Mouse (Mus musculus) embryo, embryonic 11 days (tissue): Measurements from ENCODE around the gene Haus2.

Source experiments
- DNase-seq: peaks from one replicate; pipeline ENCODE4 v3.0.0-alpha.2; 2015

Gene Haus2

DNA sequence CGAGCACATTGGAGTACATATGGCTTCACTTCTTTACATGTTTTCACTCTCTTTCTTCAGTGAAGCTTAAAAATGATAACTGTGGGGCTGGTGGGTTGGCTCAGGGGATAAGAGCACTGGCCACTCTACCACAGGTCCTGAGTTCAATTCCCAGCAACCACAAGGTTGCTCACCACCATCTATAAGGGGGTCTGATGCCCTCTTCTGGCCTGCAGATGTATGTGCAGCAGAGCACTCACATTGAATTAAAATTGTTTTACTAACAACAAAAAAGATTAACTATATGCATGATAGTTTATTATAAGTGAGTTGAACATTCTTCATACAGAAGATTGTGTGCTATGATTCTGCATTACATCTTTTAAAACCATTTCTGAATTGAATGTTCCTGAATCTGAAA lies 10.4 kb downstream of the Haus2 start:
- DNase-seq, result no peak

DNA sequence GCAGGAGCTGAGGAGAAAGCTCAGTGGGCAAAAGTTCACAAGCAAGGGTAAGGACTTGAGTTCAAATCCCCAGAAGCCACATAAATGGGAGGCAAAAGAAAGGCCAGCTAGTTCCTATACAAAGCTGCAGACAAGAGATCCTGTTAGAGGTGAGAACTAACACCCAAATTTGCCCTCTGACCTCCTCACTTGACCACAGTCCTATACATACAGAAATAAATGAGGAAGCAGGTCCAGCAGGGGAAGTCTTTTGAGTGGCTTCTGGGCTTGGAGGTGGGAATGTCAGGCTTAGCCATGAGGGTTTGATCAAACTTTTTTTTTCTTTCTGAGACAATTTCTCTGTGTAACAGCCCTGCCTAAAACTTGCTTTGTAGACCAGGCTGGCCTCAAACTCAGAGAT lies 13.7 kb downstream of the Haus2 start:
- DNase-seq, result no peak

DNA sequence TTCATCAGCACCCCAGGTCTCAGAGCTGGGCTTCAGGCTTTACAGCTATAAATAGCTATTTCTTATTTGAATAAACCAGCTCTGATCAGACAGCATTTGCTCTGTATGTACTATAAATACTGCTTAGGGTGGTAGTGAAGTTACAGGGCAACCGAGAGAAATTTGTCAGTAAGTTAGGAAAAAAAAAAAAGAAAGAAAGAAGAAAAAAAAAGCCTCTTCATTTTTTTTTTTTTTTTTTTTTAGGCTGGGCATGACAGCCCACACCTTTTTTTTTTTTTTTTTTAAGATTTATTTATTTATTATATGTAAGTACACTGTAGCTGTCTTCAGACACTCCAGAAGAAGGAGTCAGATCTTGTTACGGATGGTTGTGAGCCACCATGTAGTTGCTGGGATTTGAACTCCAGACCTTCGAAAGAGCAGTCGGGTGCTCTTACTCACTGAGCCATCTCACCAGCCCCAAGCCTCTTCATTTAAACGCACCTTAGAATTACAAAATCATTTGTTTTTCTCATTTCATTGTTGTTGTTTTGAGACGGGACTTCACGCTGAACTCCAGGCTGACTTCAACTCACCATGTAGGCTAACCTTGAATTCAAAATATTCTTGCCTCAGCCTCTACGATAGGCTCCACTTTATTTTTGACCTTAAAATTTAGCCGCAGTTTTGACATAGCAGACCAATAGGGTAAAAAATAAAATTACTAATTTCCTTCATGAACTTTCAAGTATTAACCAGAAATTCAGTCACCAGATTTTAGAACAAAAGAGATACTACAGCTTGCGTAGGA lies 19.1 kb downstream of the Haus2 start:
- DNase-seq, result no peak

DNA sequence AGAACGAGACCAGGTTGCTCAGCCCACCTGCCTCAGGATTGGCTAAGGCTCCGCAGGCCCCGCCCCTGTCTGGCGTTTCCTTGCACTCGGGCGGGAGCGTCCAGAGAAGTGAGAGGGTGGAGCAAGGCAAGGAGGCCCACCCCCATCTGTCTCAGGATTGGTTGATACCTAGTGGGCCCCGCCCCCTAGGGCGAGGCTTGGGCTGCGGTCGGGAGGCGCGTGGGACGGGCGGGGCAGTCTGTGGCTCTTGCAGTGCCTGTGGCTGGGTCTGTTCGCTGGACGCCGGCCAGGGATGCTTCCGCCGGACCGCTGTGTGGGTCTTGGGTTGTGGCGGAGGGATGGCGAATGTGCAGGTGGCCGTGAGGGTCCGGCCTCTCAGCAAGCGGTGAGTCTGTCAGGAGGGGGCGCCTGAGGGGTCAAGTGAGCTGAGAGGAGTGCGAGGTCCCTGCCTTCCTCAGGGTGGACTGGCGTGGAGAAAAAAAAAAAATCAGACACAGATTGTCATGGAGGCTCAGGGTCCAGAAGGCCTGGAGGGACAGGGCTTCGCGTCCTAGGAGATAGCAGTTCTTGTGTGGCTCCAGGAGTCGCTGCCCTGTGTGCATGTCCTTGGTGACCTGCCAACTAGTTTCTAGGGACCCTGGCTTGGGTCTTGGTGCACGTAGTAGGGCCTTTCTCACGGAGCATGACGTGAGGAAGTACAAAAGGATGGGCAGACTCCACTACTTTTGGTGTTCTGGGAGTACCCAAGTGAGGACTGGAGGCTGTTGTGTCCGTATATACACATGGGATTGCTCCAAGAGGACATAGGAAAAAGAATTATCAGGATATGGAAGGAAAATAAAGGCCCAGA lies 19.9 kb downstream of the Haus2 start, which contains the start of gene Stard9:
TSS of gene Stard9 (plus strand) at position 236 of the 850 bp plus-strand sequence.
- peak; percentile 100 for DNase-seq

DNA sequence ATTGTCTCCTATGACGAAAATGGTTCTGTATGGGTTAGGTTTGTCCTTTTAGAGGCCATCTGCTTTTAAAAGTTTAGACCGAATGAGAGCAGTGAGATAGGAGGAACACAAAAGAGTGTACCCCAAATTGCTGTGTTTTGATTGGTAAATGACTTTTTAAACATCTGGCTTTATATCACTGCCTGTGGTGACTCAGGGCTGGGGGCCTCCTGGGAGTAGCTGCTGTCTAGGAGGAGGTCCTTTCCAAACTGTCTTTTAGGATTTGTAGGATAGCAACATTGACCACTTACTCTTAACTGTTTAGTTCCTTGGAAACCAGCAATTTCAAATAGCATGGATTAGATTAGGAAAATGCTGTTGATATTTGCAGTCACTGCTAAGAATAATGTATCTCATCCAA lies 21.1 kb downstream of the Haus2 start:
- no peak for DNase-seq

DNA sequence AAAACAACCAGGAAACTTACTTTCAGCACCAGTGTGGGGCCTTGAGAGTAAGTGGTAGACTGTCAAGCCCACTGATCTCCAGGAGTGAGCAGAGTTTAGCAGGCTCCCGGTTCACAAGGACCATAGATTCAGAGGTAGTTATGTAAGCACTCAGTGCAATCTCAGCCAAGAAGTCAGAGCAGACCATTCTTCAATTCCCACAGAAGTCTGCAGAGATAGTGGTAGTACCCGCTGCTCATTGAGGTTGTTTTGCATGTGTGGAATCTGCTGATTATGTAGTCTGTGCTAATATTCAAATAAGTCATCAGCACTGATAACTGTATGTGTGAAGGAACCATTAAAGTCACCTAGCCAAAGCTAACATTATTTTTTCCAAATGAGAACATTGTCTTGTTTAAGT lies 21.5 kb downstream of the Haus2 start:
- DNase-seq, result no peak

DNA sequence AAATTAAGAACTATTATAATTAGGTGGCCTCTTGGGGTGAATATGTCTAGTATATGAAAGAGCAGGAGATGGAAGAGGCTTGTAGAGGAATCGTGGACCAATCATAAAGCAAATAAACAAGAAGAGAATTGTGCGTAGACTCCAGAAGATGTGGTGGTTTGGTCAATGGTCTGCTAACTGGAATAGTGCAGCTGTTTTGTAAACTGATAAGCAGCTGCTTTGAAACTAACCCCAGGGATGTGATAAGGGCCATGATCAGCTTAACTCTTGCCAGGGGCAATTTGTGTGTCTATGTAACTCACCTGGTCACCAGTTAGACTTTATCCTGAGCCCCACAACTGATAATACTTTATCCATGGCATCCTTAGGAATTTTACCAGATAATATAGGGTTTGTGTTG lies 22.3 kb downstream of the Haus2 start:
- no peak for DNase-seq

DNA sequence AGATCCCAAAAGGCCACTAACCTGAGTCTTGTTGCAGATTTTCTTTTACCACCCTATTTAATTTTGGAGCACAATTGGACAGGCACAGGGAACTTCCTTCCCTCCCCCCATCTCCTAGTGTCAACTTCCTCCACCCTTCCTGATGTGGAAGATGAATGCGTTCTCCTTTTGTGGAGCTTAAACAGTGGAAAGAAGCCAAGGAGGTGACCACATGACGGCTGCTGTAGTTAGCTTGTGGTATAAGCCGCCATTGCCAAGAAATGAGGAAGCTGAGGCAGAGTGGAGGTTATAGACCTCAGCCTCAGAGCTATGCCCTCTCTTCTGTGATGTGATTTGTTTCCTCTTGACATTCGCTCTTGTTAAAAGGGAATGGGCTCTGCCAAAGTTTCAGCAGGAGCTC lies 22.8 kb downstream of the Haus2 start:
- DNase-seq, result no peak

DNA sequence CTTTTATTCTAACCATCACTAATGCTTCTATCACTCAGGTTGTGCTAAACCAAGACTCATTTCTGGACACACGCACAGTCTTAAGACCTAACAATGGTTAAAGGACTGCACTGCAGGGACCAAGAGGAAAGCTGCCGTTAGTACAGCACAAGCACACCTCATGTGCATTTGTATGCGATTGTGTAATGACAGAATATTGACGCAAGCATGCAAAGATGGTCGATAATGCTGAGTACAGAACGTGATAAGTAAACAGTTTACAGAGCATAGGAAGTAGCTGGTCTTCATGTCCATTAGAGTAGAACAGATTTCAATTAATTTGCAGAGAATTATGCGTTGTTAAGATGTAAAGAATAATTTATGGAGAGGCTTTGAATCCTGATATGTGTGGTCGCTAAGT lies 31.7 kb downstream of the Haus2 start:
- DNase-seq, result no peak

DNA sequence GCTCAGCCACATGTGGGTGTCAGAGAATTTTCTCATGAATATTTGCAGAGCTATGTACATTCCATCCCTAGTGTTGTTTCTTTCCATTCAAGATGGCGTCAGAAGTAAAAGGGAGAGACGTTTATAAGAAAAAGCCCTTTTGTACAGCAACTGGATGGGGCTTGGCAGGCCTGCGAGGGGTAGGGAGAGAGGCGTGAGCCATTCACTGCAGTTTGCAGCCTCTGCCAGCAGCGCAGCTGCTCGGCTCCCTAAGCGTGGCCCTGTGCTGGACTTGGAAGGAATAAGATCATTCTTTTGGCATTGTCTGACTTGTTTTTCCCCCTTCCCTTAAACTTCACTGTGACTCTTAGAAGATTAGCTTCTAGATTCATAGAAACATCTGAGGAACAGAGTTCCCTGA lies 34.7 kb downstream of the Haus2 start:
- DNase-seq, result no peak

DNA sequence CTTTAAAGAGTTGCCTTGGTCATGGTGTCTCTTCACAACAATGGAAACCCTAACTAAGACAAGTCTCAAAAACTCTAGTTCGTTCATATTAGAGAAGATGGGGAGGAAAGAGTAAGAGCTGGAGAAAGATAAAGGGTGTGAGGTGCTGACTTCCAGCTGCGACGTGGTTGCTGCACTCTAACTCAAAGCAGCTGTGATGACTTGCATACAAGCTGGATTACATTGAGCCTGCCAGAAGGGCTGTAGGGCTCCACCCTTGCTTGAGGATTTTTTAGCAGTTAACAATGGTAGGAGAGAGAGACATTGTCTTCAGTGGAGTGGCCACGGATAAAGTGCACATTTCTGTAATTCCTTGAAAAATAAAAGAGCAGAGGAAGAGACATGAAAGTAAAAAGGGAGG lies 37.6 kb downstream of the Haus2 start:
- DNase-seq, result peak; percentile 6

DNA sequence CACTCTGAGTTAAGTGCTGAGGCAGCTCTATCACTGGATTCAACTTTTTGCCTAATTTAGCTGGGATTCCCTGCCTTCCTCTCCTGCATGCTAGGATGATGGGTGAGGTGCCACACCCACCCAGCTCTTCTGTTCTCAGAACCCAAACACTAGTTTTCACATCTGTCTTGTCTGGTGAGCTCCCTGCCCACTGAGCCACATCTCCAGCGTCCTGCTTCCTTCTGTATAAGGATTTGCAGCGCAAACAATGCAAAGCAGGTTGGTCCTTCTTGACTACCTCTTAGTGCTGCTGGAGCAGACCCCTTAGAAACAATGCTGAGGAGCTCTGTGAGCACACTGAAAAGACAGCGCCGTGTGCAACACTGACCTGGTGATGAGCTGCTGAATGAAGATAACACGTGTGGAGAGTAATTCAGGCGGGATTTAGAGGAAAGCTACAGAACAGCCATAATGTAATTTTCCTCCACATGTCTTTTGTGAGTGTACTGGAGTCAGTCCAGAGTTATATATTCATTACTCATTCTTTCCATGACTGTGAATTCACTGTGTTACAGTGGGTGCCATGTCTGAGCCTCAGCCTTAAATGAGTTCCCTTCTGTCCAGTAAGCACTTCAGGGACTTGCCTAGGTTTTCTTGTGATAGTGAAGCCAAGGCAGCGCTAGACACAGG lies 43.2 kb downstream of the Haus2 start:
- DNase-seq, result no peak

DNA sequence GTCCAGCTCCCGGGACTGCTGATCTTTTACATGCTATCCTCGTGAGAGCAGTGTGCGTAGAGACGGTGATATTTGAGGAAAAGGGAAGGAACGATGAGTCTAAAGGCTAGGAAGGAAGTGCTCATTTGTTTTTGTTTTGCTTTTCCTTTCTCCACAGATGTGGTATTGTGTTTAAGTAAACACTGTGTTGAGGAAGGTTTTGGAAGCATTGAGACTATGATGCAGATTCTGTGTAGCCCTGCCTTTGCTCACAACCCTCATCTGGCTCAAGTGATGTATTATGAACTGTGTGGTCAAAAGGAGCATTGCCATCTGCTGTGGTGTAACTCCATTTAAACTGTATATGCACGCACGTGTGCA lies 43.7 kb downstream of the Haus2 start:
- no peak for DNase-seq

DNA sequence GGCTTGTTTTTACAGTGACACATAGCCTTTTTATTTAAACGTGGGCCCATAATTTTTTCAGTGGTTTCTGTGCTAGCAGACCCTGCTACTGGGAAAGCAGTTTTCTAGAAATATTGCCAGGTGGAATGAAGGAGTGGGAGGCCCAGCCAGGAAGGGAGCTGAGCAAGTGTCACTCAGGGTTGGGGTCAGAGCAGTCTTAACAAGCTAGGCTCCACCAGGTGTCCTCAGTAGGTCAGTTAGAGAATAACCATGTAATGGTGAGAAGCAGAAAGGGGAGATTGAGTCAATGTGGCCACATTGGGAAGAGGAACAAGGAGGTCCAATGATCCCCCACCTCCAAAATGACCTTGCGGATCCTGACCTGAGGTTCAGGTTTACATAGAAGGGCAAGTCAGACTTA lies 45.5 kb downstream of the Haus2 start:
- DNase-seq, result no peak

DNA sequence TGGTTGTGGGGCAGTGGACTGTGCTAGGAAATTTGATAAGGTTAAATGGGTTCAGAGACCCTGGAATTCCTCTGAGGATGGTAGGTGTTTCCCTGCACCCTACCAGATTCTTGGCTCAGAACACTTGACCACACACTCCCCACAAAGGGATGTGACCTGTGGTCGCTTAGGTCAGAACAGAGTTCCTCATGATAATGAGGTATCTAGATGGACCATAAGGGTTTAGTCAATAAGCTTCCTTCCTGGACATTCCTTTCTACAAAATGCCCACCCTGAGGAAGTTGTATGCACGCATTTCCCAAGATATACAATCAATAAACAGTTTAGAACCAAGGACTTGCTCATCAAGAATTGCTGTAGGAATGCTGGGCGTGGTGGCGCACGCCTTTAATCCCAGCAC lies 46.7 kb downstream of the Haus2 start:
- DNase-seq, result no peak

DNA sequence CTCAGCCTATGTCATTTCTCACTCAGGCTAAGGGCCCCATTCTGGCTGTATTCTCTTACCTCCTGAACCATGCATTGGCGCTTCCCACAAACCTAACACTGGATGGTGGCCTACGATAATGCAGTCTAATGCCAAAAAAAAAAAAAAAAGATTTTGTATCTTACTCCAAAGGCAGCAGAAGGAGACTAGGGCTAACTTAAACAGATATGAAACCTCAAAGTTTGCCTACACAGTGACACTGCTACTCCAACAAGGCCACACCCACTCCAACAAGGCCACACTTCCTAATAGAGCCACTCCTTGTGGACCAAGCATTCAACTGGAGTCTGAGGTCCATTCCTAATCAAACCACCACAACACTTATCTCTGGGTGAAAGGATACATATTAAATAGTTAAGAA lies 47.5 kb downstream of the Haus2 start:
- no peak for DNase-seq

DNA sequence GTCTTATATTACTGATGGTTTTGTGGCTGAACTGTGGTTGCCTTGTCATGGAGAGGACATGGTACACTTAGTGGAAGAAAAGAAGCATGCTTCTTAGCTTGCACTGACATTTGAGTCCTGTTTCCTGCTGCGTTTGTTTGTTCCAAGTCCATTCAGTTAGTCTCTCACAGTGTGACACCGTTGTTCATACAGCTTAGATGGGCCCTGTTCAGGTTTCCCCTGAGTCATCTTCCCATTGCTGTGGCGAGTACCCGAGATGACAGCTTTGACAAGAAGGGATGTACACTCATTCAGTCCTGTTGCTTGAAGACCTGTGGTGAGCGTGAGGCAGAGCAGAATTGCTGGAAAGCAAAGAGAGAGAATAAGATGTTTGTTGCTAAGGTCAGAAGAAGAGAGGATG lies 49.3 kb downstream of the Haus2 start:
- no peak for DNase-seq

DNA sequence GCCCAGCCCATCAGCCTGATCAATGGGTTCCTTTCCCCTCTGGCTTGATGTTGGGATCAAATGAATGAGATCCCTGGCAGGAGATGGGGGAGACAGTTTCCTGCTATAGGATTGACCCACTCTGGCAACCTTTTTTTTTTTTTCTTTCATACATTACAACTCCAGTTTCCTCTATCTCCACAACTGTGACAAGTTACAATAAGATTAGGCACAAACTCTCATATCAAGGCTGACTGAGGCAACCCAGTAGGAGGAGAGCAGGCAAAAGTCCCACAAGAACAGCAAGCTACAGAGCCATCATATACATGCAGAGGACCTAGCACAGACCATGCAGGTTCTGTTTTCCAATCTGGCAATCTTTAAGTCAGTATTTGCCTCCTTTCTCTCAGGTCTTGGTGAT lies 50.1 kb downstream of the Haus2 start:
- no peak for DNase-seq

DNA sequence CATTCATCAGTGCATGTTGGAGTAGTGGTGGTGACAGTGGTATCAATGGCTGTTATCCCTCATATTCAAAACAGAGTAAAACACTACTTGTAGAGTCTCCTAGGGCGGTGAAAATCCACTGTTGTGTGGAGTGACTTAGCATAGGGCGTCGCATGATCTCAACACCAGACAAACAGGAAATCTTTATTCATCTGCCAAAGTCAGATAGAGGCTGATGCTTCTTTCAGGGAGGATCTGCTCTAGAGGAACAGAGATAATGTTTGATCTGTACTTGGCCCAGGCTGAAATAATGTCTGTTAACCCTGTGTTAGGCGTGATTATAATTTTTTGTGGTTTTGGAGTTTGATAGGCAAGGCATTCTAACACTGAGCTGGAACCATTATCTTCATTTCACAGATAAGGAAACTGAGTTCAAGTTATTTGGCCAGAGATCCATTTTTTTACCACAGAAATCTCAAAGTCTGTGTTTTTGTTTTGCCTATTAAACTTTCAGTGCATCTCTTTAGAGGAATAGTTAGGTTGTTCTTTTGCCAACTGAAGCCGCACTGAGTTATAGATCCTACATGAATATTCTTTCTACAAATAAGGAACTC lies 51.4 kb downstream of the Haus2 start:
- no peak for DNase-seq

DNA sequence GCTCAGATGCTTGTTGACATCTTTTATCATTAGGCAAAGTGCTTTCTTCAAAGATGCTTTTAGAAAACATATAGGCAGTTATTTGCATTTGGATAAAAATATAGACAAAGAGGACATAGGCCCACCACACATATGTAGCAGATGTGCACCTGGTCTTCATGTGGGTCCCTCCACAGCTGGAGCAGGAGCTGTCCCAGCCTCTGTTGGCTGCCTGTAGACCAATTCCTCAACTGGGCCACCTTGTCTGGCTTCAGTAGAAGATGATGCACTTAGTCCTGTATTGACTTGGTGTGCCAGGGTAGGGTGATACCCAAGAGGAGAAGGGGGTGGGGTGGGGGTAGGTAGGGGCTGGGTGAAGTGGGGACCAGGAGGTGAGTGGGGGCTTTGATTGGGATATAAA lies 53.6 kb downstream of the Haus2 start:
- DNase-seq, result no peak

DNA sequence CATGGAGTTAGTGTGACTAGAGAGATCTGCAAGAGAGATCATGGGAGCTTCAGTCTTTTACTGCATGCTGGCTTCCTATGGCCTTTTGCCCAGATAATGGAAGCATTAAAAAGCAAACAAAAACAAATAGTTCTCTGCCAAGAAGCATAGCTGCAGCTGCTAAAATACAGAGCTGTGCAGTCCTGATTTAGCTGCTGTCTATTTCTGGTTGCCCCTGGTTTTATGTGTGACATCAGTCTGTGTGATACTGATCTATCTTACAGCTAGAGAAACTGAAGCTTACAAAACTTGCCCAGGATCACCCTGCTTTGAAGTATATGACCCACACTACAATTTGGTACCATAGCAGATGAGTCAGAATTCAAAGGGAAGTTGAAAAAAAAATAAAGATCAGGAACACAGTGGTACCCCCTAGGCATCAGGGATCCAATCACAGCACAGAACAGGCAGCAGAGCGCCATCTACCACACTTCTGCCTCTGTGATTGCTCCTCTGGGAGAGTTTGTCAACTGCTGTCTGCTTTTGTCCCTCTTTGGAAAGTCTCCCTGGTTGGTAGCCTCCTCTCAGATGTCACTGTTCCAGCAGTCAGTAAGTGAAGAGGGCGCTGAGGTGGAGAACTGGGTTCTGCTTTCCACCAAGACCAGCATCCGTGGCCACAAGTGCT lies 54.4 kb downstream of the Haus2 start:
- DNase-seq, result no peak

DNA sequence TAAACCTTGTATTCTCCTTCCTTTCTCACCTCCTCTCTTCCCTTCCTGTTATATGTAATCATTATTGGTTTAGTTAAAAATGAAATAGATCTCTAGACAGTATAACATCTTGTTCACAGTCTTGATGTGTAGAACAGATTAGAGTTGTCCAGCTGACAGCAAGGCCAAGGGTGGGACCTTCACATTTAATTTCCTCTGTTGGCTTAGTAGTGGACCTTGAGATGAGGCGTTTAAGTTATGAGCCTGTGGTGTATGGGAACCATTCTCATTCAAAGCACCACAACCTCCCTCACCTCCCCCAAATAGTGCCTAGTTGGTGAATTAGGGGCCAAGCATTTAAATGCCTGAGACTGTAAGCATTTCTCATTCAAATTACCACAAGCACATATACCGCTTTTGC lies 58.3 kb downstream of the Haus2 start:
- DNase-seq, result no peak

DNA sequence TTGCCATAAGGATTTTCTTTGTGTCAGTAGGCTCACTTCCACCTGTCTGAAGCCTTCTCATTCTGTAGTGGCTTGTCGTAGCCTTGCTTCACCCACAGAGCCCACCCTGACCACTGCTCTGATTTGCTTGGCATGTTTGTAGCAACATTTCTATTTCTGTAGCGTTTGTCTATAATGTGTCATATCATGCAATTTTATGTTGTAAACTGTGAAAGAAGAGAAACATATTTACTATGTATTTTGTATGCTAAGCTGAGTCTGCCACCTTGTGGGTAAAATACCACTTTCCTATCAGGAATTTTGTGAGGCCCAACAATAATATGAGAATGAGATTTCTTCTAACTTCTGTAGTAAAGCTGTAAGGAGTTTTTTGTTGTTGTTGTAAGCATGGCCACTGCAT lies 61.1 kb downstream of the Haus2 start:
- DNase-seq, result no peak
